Mouse (Mus musculus) hindbrain, postnatal 0 days (tissue): ENCODE data around the gene Pigc. TPM values are rescaled to one million over a fixed set of nuclear protein-coding genes. Genes with fewer than 3 reads are reported as not detected.

Experiments used
- ATAC-seq: fragments of 200-750 bp; cut with Nextera tagmentation; 2 replicates; pipeline ENCODE4 v1.8.0; 2017; ENCODE audit warnings: mild to moderate bottlenecking, moderate TSS enrichment, moderate library complexity
- DNase-seq: peaks from one replicate; pipeline ENCODE4 v3.0.0-alpha.2; 2015; ENCODE audit warnings: low spot score
- H3K27ac ChIP-seq: fragments of 300-500 bp; sonication (generic); 2 replicates; pipeline ENCODE4 v1.5.1; 2014; ENCODE audit warnings: mild to moderate bottlenecking
- H3K27me3 ChIP-seq: fragments of 300-500 bp; sonication (generic); 2 replicates; pipeline ENCODE4 v1.6.1; 2014; ENCODE audit warnings: low read length, mixed read lengths; ENCODE audit not compliant: insufficient read depth
- H3K36me3 ChIP-seq: fragments of 300-500 bp; sonication (generic); 2 replicates; pipeline ENCODE4 v1.6.1; 2014; ENCODE audit warnings: low read length, mixed read lengths; ENCODE audit not compliant: insufficient read depth
- H3K4me1 ChIP-seq: fragments of 300-500 bp; sonication (generic); 2 replicates; pipeline ENCODE4 v1.6.1; 2014; ENCODE audit warnings: antibody characterized with exemption, low read length, mixed read lengths; ENCODE audit not compliant: insufficient read depth
- H3K4me2 ChIP-seq: fragments of 300-500 bp; sonication (generic); 2 replicates; pipeline ENCODE4 v1.6.1; 2014; ENCODE audit warnings: low read depth, mild to moderate bottlenecking, low read length, moderate library complexity, mixed read lengths
- H3K4me3 ChIP-seq: fragments of 300-500 bp; sonication (generic); 2 replicates; pipeline ENCODE4 v1.5.1; 2014; ENCODE audit warnings: low read length
- H3K9ac ChIP-seq: fragments of 300-500 bp; sonication (generic); replicated peaks from 2 replicates; pipeline ENCODE4 v1.6.1; 2014; ENCODE audit warnings: mild to moderate bottlenecking, low read length, moderate library complexity, mixed read lengths
- H3K9me3 ChIP-seq: fragments of 300-500 bp; sonication (generic); 2 replicates; pipeline ENCODE4 v1.6.1; 2016; ENCODE audit warnings: low read length, mixed read lengths
- CTCF ChIP-seq: IDR thresholded peaks from 2 replicates; pipeline ENCODE4 v1.5.1; 2016; ENCODE audit warnings: antibody characterized with exemption, control low read depth, low read depth
- WGBS: fragments of 180-500 bp; shearing (Covaris S2); extraction: QIAGEN DNeasy Blood & Tissue Kit; methylation state at CpG from one replicate; pipeline ENCODE4 v1.1.7; 2014; 5-methylcytosine and 5-hydroxymethylcytosine counted together
- polyA plus RNA-seq: library from polyadenylated mRNA; unstranded; fragments of >200 nt; fragmentation: Nextera tagmentation; extraction: Ambion mirVana; gene quantifications from 2 replicates; pipeline ENCODE4 v1.2.1, GENCODE M21; 2015
- total RNA-seq: library from RNA; depleted of rRNA; stranded (reverse); fragments of >200 nt; gene quantifications from 2 replicates; pipeline ENCODE4 v1.2.3, GENCODE M21; 2014

The Pigc gene
- total and polyA plus RNA-seq, 2 experiments from 2014 or later = 12.6 to 24.1 TPM

DNA sequence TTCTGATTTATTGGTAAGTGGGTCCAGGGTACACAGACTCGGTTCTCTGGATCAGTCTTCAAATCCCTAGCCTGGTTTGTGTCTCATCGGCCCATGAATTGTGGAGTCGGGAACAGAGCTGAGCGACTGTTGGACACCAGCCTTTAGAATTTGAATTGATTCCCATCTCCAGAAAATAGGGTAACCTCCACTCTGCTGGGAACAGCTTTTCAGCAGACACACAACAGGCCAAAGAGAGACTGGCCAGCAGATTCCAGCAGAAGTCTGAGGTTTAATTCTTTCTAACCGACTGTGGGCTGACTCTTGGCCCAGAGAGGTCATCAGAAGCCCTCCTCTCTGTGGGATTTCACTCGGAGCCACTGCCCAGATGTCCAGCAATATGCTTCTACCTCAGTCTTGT, 14.5 kb downstream of the Pigc start:
- Histone ChIP-seq H3K27ac (no peak overlapping the region), H3K9ac (no peak overlapping the region), H3K4me1 (no peaks in the 10 kb centered on the region), H3K4me3 (no peak overlapping the region), H3K27me3 (no peaks in the 10 kb centered on the region), H3K36me3 (no peaks in the 10 kb centered on the region), H3K9me3 (no peaks in the 10 kb centered on the region), H3K4me2 (no peak overlapping the region)
- 55% methylated on average over 6 of the region's 6 CpGs for WGBS
- DNase-seq (no peak), ATAC-seq (no peak)
- no peak for TF ChIP-seq CTCF

GRCm38 (mm10) chr1:161983979-161984566, 15.1 kb downstream of the Pigc start:
- ATAC-seq = no peak
- no peaks in the 10 kb centered on the region for H3K36me3 ChIP-seq
- no peaks in the 10 kb centered on the region for H3K27me3 ChIP-seq
- H3K9ac ChIP-seq = no peak overlapping the region
- no peaks in the 10 kb centered on the region for H3K4me1 ChIP-seq
- no peak for TF ChIP-seq CTCF
- H3K4me2 ChIP-seq = no peak overlapping the region
- no peaks in the 10 kb centered on the region for H3K9me3 ChIP-seq
- WGBS = 29% methylated on average over 4 of the region's 4 CpGs
- H3K4me3 ChIP-seq = no peak overlapping the region
- no peak overlapping the region for H3K27ac ChIP-seq
- no peak for DNase-seq

DNA sequence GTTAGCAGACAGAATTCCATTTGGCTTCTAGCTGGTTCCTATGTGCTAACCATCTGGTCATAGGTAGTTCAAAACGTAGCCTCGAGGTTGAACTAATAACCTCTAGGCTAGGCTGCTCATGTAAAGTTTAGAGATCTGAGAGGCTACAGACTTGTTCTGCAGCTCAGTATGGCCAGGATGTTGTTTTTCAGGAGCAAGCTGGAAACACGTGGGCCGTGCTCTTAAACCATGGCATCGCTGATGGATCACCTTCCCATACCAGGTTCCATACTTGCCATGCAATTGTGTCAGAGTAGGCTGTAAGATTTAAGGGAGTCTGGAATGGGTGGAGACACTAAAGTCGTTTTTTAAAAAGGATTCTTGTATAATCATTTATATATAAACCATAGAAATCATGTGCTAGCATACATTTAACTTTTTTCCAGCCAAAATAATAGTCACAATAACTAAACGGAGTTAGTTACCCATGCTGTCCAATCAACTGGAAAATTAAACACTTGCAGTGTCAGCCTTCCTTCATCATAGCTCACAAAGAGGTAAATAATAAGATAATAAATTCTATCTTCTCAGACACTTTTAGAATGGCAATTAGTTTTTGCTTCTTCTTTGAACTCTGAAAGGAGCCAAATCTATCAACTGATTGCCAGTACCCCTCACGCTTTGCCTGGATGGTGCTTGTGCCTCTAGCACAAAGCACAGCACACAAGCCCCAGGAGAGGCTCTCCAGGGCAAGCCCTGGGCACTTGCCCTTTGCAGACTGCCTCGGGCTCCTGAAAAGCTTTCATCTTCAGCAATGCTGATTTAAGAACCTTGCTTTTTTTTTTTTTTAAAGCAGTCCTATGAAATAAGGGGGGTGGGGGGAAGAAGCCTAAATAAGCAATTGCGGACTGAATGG, 21.9 kb downstream of the Pigc start:
- 70% methylated on average over 10 of the region's 10 CpGs for WGBS
- TF ChIP-seq CTCF = no peak
- no peak overlapping the region for H3K4me2 ChIP-seq
- DNase-seq (no peak), ATAC-seq (no peak)
- H3K4me1 ChIP-seq = no peaks in the 10 kb centered on the region
- no peaks in the 10 kb centered on the region for H3K9me3 ChIP-seq
- no peak overlapping the region for H3K4me3 ChIP-seq
- H3K9ac ChIP-seq = no peak overlapping the region
- H3K27me3 ChIP-seq = no peaks in the 10 kb centered on the region
- H3K36me3 ChIP-seq = 0 out of 2 replicates have a peak, but pooled peaks cover 3% of the 10 kb centered on the region
- no peak overlapping the region for H3K27ac ChIP-seq

GRCm38 (mm10) chr1:161991846-161992245, 22.9 kb downstream of the Pigc start:
- H3K9me3 ChIP-seq = no peaks in the 10 kb centered on the region
- ATAC-seq (no peak), DNase-seq (no peak)
- H3K27me3 ChIP-seq = no peaks in the 10 kb centered on the region
- 0 out of 2 replicates have a peak, but pooled peaks cover 3% of the 10 kb centered on the region for H3K36me3 ChIP-seq
- TF ChIP-seq CTCF = no peak
- H3K4me2 ChIP-seq = no peak overlapping the region
- H3K4me1 ChIP-seq = no peaks in the 10 kb centered on the region
- no peak overlapping the region for H3K9ac ChIP-seq
- H3K27ac ChIP-seq = no peak overlapping the region
- 95% methylated on average over 11 of the region's 11 CpGs for WGBS
- H3K4me3 ChIP-seq = no peak overlapping the region

DNA sequence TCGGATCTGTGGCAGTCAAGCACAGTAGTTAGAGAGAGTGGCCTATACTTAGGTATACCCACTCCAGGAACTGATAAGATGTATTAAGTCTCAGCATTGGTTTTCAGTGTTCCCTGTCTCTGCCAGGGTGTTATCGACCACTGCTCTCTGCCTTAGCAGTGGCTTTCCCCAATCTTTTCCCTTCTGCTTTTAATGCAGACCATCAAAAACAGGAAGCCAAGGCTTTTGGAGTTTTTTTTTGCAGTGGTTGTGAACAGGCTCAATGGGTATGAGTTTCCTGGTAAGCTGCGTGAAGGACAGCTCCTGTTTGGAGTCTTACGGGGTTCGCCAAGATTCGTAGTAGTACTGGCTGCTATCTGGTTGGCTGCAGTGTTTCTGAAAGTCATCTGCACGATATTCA, 23.4 kb downstream of the Pigc start:
- Histone ChIP-seq H3K4me2 (no peak overlapping the region), H3K9me3 (no peaks in the 10 kb centered on the region), H3K4me3 (no peak overlapping the region), H3K27ac (no peak overlapping the region), H3K36me3 (0 out of 2 replicates have a peak, but pooled peaks cover 3% of the 10 kb centered on the region), H3K9ac (no peak overlapping the region), H3K4me1 (no peaks in the 10 kb centered on the region), H3K27me3 (no peaks in the 10 kb centered on the region)
- WGBS = 90% methylated on average over 7 of the region's 7 CpGs
- no peak for DNase-seq
- no peak for TF ChIP-seq CTCF
- no peak for ATAC-seq

GRCm38 (mm10) chr1:161998781-161999180, 29.8 kb downstream of the Pigc start:
- no peak overlapping the region for H3K4me2 ChIP-seq
- no peaks in the 10 kb centered on the region for H3K9me3 ChIP-seq
- no peaks in the 10 kb centered on the region for H3K36me3 ChIP-seq
- ATAC-seq (no peak), DNase-seq (no peak)
- TF ChIP-seq CTCF = no peak
- no peak overlapping the region for H3K4me3 ChIP-seq
- no peaks in the 10 kb centered on the region for H3K4me1 ChIP-seq
- no peak overlapping the region for H3K9ac ChIP-seq
- H3K27ac ChIP-seq = peak overlapping the region; percentile 73; the same call in 1 of the 2 replicates
- no peaks in the 10 kb centered on the region for H3K27me3 ChIP-seq
- 81% methylated on average over 4 of the region's 4 CpGs for WGBS

DNA sequence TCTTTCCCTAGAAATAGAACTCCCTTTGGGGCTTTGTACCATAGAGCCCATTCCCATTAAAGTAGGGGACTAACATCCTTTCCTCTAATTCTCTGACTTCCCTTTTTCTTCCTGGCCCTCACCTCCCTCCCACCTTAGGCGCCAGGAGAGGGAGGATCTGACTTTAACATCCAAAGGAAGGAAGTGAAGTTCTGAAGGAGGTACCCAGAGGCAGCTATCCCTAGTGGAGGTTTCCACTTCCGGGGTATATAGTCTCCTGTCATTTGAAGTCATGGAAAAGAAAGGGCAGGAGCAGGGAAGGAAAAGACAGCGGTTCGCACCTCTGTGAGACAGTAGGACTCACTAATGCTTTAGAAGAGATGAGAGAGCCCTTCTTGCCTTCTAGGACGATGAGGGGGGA, 30.4 kb downstream of the Pigc start:
- TF ChIP-seq CTCF = no peak
- Histone ChIP-seq H3K9me3 (no peaks in the 10 kb centered on the region), H3K9ac (no peak overlapping the region), H3K4me3 (no peak overlapping the region), H3K4me1 (no peaks in the 10 kb centered on the region), H3K27me3 (no peaks in the 10 kb centered on the region), H3K4me2 (no peak overlapping the region), H3K27ac (peak overlapping the region; percentile 73), H3K36me3 (no peaks in the 10 kb centered on the region)
- 50% methylated on average over 5 of the region's 5 CpGs for WGBS
- DNase-seq (no peak), ATAC-seq (no peak)
